Mouse (Mus musculus) urinary bladder, postnatal 25 days (tissue): ENCODE data around the gene Svop.
A peak's percentile ranks its signal among the peaks of the same experiment; 100 is the strongest.

Experiments used
- DNase-seq: peaks from one replicate; pipeline ENCODE4 v3.0.0; 2022; ENCODE audit warnings: low spot score

Svop gene

GRCm38 (mm10) chr5:113993487-113994465, 97.6 kb downstream of the Svop start, which contains the start of gene Ssh1:
Gene Ssh1, minus strand, starts transcription at chr5:113993894.
- DNase-seq: peak; percentile 93

- DNase-seq: no peak
Measured at GRCm38 (mm10) chr5:113993031-113993486, 98.3 kb downstream of the Svop start.

DNA sequence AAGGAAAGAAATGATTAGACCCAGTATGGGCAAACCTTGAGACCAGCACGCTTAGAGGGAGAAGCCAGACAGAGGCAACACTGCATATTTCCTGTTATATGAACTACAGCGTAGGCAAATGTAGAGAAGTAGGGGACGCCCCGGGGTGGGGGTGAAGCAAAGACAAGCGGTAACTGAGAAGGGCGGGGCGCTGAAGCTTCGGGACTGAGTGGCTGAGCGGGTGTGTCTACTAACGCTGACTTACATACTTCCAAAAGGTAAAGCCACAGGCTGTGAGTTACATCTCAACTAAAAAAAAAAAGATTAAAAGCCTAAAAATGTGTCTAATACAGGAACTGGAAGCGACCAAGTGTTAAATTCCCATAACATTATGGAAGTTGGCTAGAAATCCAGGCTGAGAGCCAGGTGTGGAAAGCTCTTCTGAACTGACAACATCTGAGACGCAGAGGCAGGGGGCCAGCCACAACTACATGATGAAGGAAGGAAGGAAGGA, 99.0 kb downstream of the Svop start:
- no peak for DNase-seq

DNA sequence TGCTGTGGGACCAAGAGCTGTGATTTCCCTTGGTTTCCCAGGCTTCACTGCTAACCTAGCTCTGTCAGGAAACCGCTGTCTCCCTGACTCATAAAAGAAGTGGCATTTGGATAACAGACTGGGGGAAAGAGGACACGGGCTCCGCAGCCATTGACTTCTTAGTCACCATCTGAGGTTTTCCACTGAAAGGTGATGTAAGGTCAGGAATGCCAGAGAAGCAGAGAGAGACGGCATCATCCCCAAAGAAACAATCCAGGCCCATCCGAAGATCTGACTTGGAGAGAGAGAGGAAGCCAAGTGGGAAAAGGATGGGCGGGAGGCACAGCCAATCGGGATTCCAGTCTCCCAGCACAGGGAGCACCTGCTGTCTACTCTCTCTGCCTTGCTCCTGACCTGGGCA, 100.2 kb downstream of the Svop start:
- DNase-seq: no peak

DNA sequence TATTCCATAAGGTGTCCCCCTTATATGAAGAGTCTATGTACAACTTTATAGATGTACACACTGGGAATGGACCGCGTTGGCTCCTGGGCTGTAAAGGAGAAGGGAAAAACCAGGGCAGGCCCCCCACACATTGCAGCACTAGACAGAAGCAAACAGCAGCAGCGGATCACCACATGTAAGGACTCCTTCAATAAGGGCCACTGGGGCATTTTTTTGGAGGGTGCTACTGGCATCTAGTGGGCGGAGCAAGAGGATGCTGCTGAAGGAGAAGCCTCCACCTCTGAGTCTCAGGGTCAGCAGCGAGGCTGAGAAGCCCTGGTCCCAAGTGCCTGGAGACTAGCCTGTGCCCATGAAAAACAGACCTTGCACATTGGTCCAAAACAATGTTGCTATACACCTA, 100.8 kb downstream of the Svop start:
- DNase-seq: no peak

GRCm38 (mm10) chr5:113989437-113990024, 101.8 kb downstream of the Svop start:
- DNase-seq: no peak

- DNase-seq: no peak
Measured at GRCm38 (mm10) chr5:113986182-113986961, 105.0 kb downstream of the Svop start.

GRCm38 (mm10) chr5:113985737-113986136, 105.6 kb downstream of the Svop start:
- DNase-seq: no peak

DNA sequence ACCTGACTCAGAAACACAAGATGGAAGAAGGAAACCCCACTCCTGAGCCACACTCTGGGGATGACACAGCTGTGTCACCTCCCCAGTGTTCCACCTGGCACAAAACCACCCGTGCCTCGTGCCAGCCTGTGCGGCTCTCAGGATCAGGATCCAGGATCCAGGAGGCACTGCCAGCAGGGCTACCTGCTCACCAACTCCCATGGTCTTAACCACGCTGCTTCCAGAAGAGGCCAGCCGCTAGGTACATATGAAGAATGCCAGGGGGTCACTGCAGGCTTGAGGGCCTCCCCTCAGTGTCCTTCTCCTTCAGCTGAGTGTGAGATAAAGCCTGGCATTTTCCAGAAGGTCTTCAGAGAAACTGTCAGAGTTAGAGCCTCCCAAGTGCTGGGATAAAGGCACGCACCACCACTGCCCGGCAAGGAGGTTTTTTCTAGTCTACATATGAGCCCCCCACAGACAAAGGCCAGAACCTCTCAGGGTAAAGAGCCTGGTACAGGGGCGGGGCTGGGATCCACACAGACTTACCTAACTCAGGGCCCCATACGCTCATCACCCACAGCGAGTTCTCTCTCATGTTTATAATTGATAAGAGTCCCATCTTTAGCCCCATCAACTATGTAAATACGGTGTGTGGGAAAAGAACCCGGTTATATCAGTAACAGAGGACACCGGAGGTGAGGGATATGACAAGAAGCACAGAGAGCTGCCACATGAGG, 107.2 kb downstream of the Svop start:
- DNase-seq: no peak

- no peak for DNase-seq
Measured at GRCm38 (mm10) chr5:113983541-113983940, 107.8 kb downstream of the Svop start.

GRCm38 (mm10) chr5:113981843-113982242, 109.5 kb downstream of the Svop start:
- DNase-seq: no peak

GRCm38 (mm10) chr5:113981171-113981570, 110.2 kb downstream of the Svop start:
- no peak for DNase-seq

DNA sequence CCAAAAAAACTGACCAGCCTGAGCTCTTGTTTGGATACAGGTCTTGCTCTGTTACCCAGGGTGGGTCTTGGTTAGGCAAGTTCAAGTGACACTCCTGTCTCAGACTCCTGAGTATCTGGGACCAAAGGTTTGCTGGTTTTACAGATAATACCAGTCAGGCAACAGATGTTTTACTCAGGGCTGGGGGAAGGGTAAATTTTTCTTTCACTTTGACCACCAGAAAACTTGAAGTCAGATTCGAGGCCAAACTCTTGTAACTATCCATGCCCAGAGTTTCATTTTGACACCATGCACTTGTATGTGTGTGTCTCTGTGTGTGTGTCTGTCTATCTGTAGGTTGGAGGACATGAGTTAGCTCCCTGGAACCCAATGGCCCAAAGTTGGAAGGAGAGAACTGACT, 110.9 kb downstream of the Svop start:
- no peak for DNase-seq

DNA sequence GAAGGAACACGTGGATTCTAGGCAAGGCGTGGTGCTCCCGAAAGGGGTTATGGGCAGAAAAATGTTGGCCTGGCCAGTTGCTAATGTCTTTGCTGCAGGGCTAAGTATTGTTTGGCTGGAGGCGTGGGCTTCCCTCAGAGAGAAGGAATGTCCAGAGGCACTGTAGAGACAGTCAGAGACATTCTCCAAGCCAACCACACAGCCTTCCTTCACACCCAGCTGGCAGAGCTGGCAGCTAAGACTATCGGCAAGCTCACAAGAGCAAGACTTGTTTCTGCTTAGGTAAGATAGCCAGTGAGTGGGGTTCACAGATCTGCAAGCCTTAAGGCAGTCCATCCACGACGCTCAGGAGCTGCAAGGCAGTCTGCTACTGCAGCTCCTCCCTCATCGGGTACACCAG, 114.1 kb downstream of the Svop start:
- DNase-seq: no peak
